ENCODE assay signal across 10 mouse cellular contexts in the genomic region with DNA sequence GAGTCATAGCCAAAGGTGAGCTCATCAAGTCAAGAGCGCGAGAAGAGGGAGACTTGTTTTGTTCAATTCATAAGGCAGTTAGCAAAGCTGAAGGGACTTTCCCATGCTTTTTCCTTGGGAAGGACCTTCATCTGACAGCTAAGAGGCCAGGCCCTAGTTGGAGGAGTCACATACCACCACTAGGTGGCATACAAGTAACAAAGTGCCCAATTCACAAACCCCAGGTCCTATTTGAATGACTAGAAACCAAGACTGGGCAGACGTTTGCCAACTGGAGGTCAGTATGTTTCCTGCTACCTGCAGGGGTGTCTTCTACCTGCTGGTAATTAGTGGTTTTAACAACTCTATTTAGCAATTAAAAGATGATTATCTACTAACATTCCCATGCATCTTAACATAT. TPM values are rescaled to one million over a fixed set of nuclear protein-coding genes. Genes with fewer than 3 reads are reported as not detected.
DNase-seq lines count a peak whose midpoint lies in the region; ATAC-seq and TF ChIP-seq lines count a peak whose summit lies in the region.
"Had no signal": no experiment of that assay in that cellular context is flagged by ENCODE, and none has a peak within 500 bp of the region (broad histone marks: within the 10 kb centered on the region; RNA-seq: fewer than 3 reads in every experiment).

No protein-coding gene starts in this region.

- peak; percentile 70 for TF ChIP-seq CTCF in liver, embryonic 14.5 days (IDR thresholded peaks at IDR 0.05; ENCODE audit: low read depth)
- TF ChIP-seq CTCF in cortical plate, adult 2 months (IDR thresholded peaks at IDR 0.05; ENCODE audit: extremely low read depth, insufficient read depth, low read length): peak; percentile 76

- H3K4me1 ChIP-seq in liver, embryonic 14.5 days (replicated peaks; ENCODE audit: control insufficient read depth in 2 of 2, insufficient read depth in 2 of 2, low read length in 1 of 2): no peaks in the 10 kb centered on the region
- no peaks in the 10 kb centered on the region for H3K4me1 ChIP-seq in liver, embryonic 12.5 days
- no peaks in the 10 kb centered on the region for H3K4me1 ChIP-seq in cortical plate, adult 2 months (ENCODE audit: control insufficient read depth, insufficient read depth, low read length)
- peaks cover 4% of the 10 kb centered on the region for H3K4me1 ChIP-seq in hindbrain, embryonic 16.5 days (ENCODE audit: control insufficient read depth, insufficient read depth, low read depth, low read length)

- H3K27me3 ChIP-seq in liver, embryonic 14.5 days (ENCODE audit: control insufficient read depth, insufficient read depth, low read length): peaks cover 11% of the 10 kb centered on the region
- peaks cover 42% of the 10 kb centered on the region for H3K27me3 ChIP-seq in liver, embryonic 12.5 days (replicated peaks)
- H3K27me3 ChIP-seq in hindbrain, embryonic 16.5 days (replicated peaks; ENCODE audit: control insufficient read depth, insufficient read depth, low read length): peaks cover 6% of the 10 kb centered on the region; the same call in 1 of the 2 replicates

- 31% methylated on average over 3 of the region's 3 CpGs for WGBS in liver, embryonic 14.5 days (ENCODE audit: insufficient replicate concordance)
- WGBS in liver, embryonic 12.5 days (ENCODE audit: insufficient replicate concordance): 41% methylated on average over 3 of the region's 3 CpGs
- WGBS in hindbrain, embryonic 16.5 days: 42% methylated on average over 3 of the region's 3 CpGs

- no peak for TF ChIP-seq POLR2A in cortical plate, adult 2 months (IDR thresholded peaks at IDR 0.05; ENCODE audit: extremely low read depth, insufficient read depth, low read length)

- no peak for ATAC-seq in liver, embryonic 14.5 days (ENCODE audit: insufficient read depth)
- no peak for ATAC-seq in liver, embryonic 12.5 days
- ATAC-seq in hindbrain, embryonic 16.5 days: peak; percentile 75

- no peaks in the 10 kb centered on the region for H3K36me3 ChIP-seq in liver, embryonic 14.5 days (replicated peaks; ENCODE audit: control insufficient read depth, insufficient read depth, low read depth)
- no peaks in the 10 kb centered on the region for H3K36me3 ChIP-seq in liver, embryonic 12.5 days
- no peaks in the 10 kb centered on the region for H3K36me3 ChIP-seq in hindbrain, embryonic 16.5 days (ENCODE audit: control insufficient read depth, insufficient read depth, low read length)
- H3K36me3 ChIP-seq: embryonic facial prominence, embryonic 15.5 days; midbrain, embryonic 12.5 days had no signal

- no peaks in the 10 kb centered on the region for H3K9me3 ChIP-seq in liver, embryonic 14.5 days (ENCODE audit: control insufficient read depth, low read length)
- no peaks in the 10 kb centered on the region for H3K9me3 ChIP-seq in liver, embryonic 12.5 days (replicated peaks)
- no peaks in the 10 kb centered on the region for H3K9me3 ChIP-seq in hindbrain, embryonic 16.5 days (ENCODE audit: control insufficient read depth, low read length)
- H3K9me3 ChIP-seq: embryonic facial prominence, embryonic 15.5 days; midbrain, embryonic 12.5 days had no signal

- H3K27ac ChIP-seq in liver, embryonic 14.5 days: no peak overlapping the region
- H3K27ac ChIP-seq in liver, embryonic 12.5 days: no peak overlapping the region
- no peak overlapping the region for H3K27ac ChIP-seq in cortical plate, adult 2 months (ENCODE audit: insufficient read depth, low read length)
- H3K27ac ChIP-seq in hindbrain, embryonic 16.5 days (ENCODE audit: low read depth, low read length): no peak overlapping the region
- H3K27ac ChIP-seq: embryonic facial prominence, embryonic 15.5 days; midbrain, embryonic 12.5 days had no signal

- no peak for DNase-seq in liver, embryonic 14.5 days (ENCODE audit: low read depth in 3 of 3, low spot score in 3 of 3)
- DNase-seq in R1 (ENCODE audit: low read depth, low spot score): peak; percentile 46
- DNase-seq in left cerebral cortex, adult 11 months (ENCODE audit: low spot score): peak; percentile 48
- peak; percentile 51 for DNase-seq in naive thymus-derived CD4-positive, alpha-beta T cell, adult 2 months (ENCODE audit: low read depth)
- DNase-seq in gastrocnemius, postnatal 10 days: no peak

- H3K4me2 ChIP-seq in liver, embryonic 14.5 days (ENCODE audit: low read depth): no peak overlapping the region
- H3K4me2 ChIP-seq in liver, embryonic 12.5 days: no peak overlapping the region
- no peak overlapping the region for H3K4me2 ChIP-seq in hindbrain, embryonic 16.5 days (ENCODE audit: low read length)
- H3K4me2 ChIP-seq: embryonic facial prominence, embryonic 15.5 days; midbrain, embryonic 12.5 days had no signal

- H3K9ac ChIP-seq in liver, embryonic 14.5 days (replicated peaks): no peak overlapping the region
- H3K9ac ChIP-seq in liver, embryonic 12.5 days: no peak overlapping the region
- no peak overlapping the region for H3K9ac ChIP-seq in hindbrain, embryonic 16.5 days (ENCODE audit: low read depth, low read length)
- H3K9ac ChIP-seq: embryonic facial prominence, embryonic 15.5 days; midbrain, embryonic 12.5 days had no signal

- H3K4me3 ChIP-seq in liver, embryonic 14.5 days (ENCODE audit: insufficient read depth in 1 of 2, low read depth in 2 of 2, low read length in 2 of 2): no peak overlapping the region
- no peak overlapping the region for H3K4me3 ChIP-seq in liver, embryonic 12.5 days
- H3K4me3 ChIP-seq in cortical plate, adult 2 months (ENCODE audit: insufficient read depth, low read length): no peak overlapping the region
- no peak overlapping the region for H3K4me3 ChIP-seq in hindbrain, embryonic 16.5 days (ENCODE audit: low read length)
- H3K4me3 ChIP-seq: embryonic facial prominence, embryonic 15.5 days; midbrain, embryonic 12.5 days had no signal

- no peak for TF ChIP-seq EP300 in liver, embryonic 14.5 days (IDR thresholded peaks at IDR 0.05; ENCODE audit: low read depth)

RNA-seq across cellular contexts. Expression of a gene that starts 9.7 kb away (rescaled TPM):
- polyA plus RNA-seq in liver, embryonic 14.5 days (2012; rRNA removed): 0.16 TPM in 1 of 2 replicates, not detected in the other
- polyA plus RNA-seq in liver, embryonic 14.5 days (2014; fragmentation: Nextera tagmentation; extraction: Ambion mirVana): not detected in 2 replicates
- polyA plus RNA-seq in liver, embryonic 12.5 days (2016; fragmentation: Nextera tagmentation; extraction: Ambion mirVana): not detected in 2 replicates
- polyA plus RNA-seq in cortical plate, adult 2 months (2012; rRNA removed): 0.47 and 0.52 TPM in 2 replicates
- polyA plus RNA-seq in hindbrain, embryonic 16.5 days (2015; fragmentation: Nextera tagmentation; extraction: Ambion mirVana): 0.95 and 2.4 TPM in 2 replicates
- under 1 TPM in 1 of 2 experiments, not detected in 1; 0.38 TPM for total RNA-seq in gastrocnemius, postnatal 10 days (2021)
- polyA plus RNA-seq: embryonic facial prominence, embryonic 15.5 days had no signal

RNA-seq across cellular contexts. Expression of a gene that starts 12.1 kb away (rescaled TPM):
- not detected in 2 replicates for polyA plus RNA-seq in liver, embryonic 14.5 days (2012; rRNA removed)
- not detected in 2 replicates for polyA plus RNA-seq in liver, embryonic 14.5 days (2014; fragmentation: Nextera tagmentation; extraction: Ambion mirVana)
- not detected in 2 replicates for polyA plus RNA-seq in liver, embryonic 12.5 days (2016; fragmentation: Nextera tagmentation; extraction: Ambion mirVana)
- polyA plus RNA-seq in cortical plate, adult 2 months (2012; rRNA removed): not detected in 2 replicates
- polyA plus RNA-seq in hindbrain, embryonic 16.5 days (2015; fragmentation: Nextera tagmentation; extraction: Ambion mirVana): not detected in 2 replicates
- not detected for total RNA-seq in gastrocnemius, postnatal 10 days (2021)
- polyA plus RNA-seq: embryonic facial prominence, embryonic 15.5 days; midbrain, embryonic 12.5 days had no signal

RNA-seq across cellular contexts. Expression of a gene that starts 36.1 kb away (rescaled TPM):
- polyA plus RNA-seq in liver, embryonic 14.5 days (2012; rRNA removed): not detected in 2 replicates
- polyA plus RNA-seq in liver, embryonic 14.5 days (2014; fragmentation: Nextera tagmentation; extraction: Ambion mirVana): not detected in 2 replicates
- not detected in 2 replicates for polyA plus RNA-seq in liver, embryonic 12.5 days (2016; fragmentation: Nextera tagmentation; extraction: Ambion mirVana)
- not detected in 2 replicates for polyA plus RNA-seq in cortical plate, adult 2 months (2012; rRNA removed)
- not detected in 2 replicates for polyA plus RNA-seq in hindbrain, embryonic 16.5 days (2015; fragmentation: Nextera tagmentation; extraction: Ambion mirVana)
- not detected for total RNA-seq in gastrocnemius, postnatal 10 days (2021)
- polyA plus RNA-seq: embryonic facial prominence, embryonic 15.5 days; midbrain, embryonic 12.5 days had no signal

RNA-seq across cellular contexts. Expression of a gene that starts 48.7 kb away (rescaled TPM):
- polyA plus RNA-seq in liver, embryonic 14.5 days (2012; rRNA removed): 0.13 and 0.21 TPM in 2 replicates
- 0.14 and 0.19 TPM in 2 replicates for polyA plus RNA-seq in liver, embryonic 14.5 days (2014; fragmentation: Nextera tagmentation; extraction: Ambion mirVana)
- 0.11 and 0.13 TPM in 2 replicates for polyA plus RNA-seq in liver, embryonic 12.5 days (2016; fragmentation: Nextera tagmentation; extraction: Ambion mirVana)
- 0.08 TPM in 1 of 2 replicates, not detected in the other for polyA plus RNA-seq in cortical plate, adult 2 months (2012; rRNA removed)
- not detected in 2 replicates for polyA plus RNA-seq in hindbrain, embryonic 16.5 days (2015; fragmentation: Nextera tagmentation; extraction: Ambion mirVana)
- not detected for total RNA-seq in gastrocnemius, postnatal 10 days (2021)
- polyA plus RNA-seq: midbrain, embryonic 12.5 days had no signal

Comparison
In these comparisons a context has a peak if more than half of its experiments do, and no peak if none do; other contexts are left out.
1. DNase-seq: peak in R1 (single experiment), left cerebral cortex, adult 11 months (single experiment) and naive thymus-derived CD4-positive, alpha-beta T cell, adult 2 months (single experiment); none in liver, embryonic 14.5 days (0 of 3) and gastrocnemius, postnatal 10 days (single experiment).